ENCODE assay signal across 10 mouse cellular contexts in genomic region chr13:69482751-69483150, GRCm38 (mm10). TPM values are rescaled to one million over a fixed set of nuclear protein-coding genes. Genes with fewer than 3 reads are reported as not detected.
DNase-seq lines count a peak whose midpoint lies in the region; ATAC-seq and TF ChIP-seq lines count a peak whose summit lies in the region.
"Had no signal": no experiment of that assay in that cellular context is flagged by ENCODE, and none has a peak within 500 bp of the region (broad histone marks: within the 10 kb centered on the region; RNA-seq: fewer than 3 reads in every experiment).

No protein-coding gene starts in this region.

- H3K9me3 ChIP-seq in heart, embryonic 12.5 days (replicated peaks): no peaks in the 10 kb centered on the region
- H3K9me3 ChIP-seq in midbrain, postnatal 0 days (ENCODE audit: low read length): no peaks in the 10 kb centered on the region
- H3K9me3 ChIP-seq: embryonic facial prominence, embryonic 12.5 days had no signal

- peaks cover 39% of the 10 kb centered on the region for H3K27me3 ChIP-seq in heart, embryonic 12.5 days (replicated peaks)
- peaks cover 11% of the 10 kb centered on the region for H3K27me3 ChIP-seq in midbrain, postnatal 0 days (ENCODE audit: insufficient read depth, low read length)
- H3K27me3 ChIP-seq: Patski had no signal

- no peak for ATAC-seq in heart, embryonic 12.5 days (ENCODE audit: insufficient number of reproducible peaks, low FRiP score)
- no peak for ATAC-seq in midbrain, postnatal 0 days (ENCODE audit: low FRiP score)
- ATAC-seq in monocyte, adult 5-6 weeks (replicated peaks; ENCODE audit: insufficient number of reproducible peaks, low FRiP score, low TSS enrichment, poor library complexity, severe bottlenecking): no peak

- no peak for TF ChIP-seq CTCF in midbrain, postnatal 0 days (IDR thresholded peaks at IDR 0.05)

- H3K27ac ChIP-seq in heart, embryonic 12.5 days (ENCODE audit: poor library complexity, severe bottlenecking): no peak overlapping the region
- no peak overlapping the region for H3K27ac ChIP-seq in midbrain, postnatal 0 days (ENCODE audit: low read depth, low read length)
- H3K27ac ChIP-seq: embryonic facial prominence, embryonic 12.5 days had no signal

- no peak overlapping the region for H3K4me3 ChIP-seq in heart, embryonic 12.5 days
- H3K4me3 ChIP-seq in midbrain, postnatal 0 days (ENCODE audit: low read depth, low read length): no peak overlapping the region

- 43% methylated on average over 8 of the region's 8 CpGs for WGBS in heart, embryonic 12.5 days
- 41% methylated on average over 8 of the region's 8 CpGs for WGBS in midbrain, postnatal 0 days

- H3K4me1 ChIP-seq in heart, embryonic 12.5 days (replicated peaks): peaks cover 16% of the 10 kb centered on the region; the same call in 1 of the 2 replicates
- peaks cover 18% of the 10 kb centered on the region for H3K4me1 ChIP-seq in midbrain, postnatal 0 days (ENCODE audit: insufficient read depth, low read length)

- no peak overlapping the region for H3K9ac ChIP-seq in heart, embryonic 12.5 days
- H3K9ac ChIP-seq in midbrain, postnatal 0 days (replicated peaks; ENCODE audit: low read length, poor library complexity, severe bottlenecking): no peak overlapping the region

- peak overlapping the region; percentile 73 for H3K4me2 ChIP-seq in heart, embryonic 12.5 days
- H3K4me2 ChIP-seq in midbrain, postnatal 0 days (ENCODE audit: low read depth, low read length, poor library complexity, severe bottlenecking): peak overlapping the region; percentile 67

- DNase-seq in kidney, postnatal 36 days: peak; percentile 8 to 26
- no peak for DNase-seq in kidney, adult 11 months
- DNase-seq in embryo, embryonic 11 days: peak; percentile 33
- peak; percentile 58 for DNase-seq in midbrain, postnatal 0 days (ENCODE audit: low spot score)
- no peak for DNase-seq in spleen, postnatal 36 days (ENCODE audit: low spot score in 2 of 2)
- no peak for DNase-seq in ovary, postnatal 36 days (ENCODE audit: low spot score)

- H3K36me3 ChIP-seq in heart, embryonic 12.5 days: no peaks in the 10 kb centered on the region
- no peaks in the 10 kb centered on the region for H3K36me3 ChIP-seq in midbrain, postnatal 0 days (ENCODE audit: insufficient read depth, low read length)
- H3K36me3 ChIP-seq: embryonic facial prominence, embryonic 12.5 days had no signal

RNA-seq across cellular contexts. Expression of gene Nsun2, which starts 50.8 kb away (rescaled TPM):
- 77.9 and 81.6 TPM in 2 replicates for polyA plus RNA-seq in heart, embryonic 12.5 days (2016; fragmentation: Nextera tagmentation; extraction: Ambion mirVana)
- 51.1 and 60.3 TPM in 2 replicates for total RNA-seq in midbrain, postnatal 0 days (2014; rRNA removed)
- 56.7 and 60.2 TPM in 2 replicates for polyA plus RNA-seq in midbrain, postnatal 0 days (2015; fragmentation: Nextera tagmentation; extraction: Ambion mirVana)
- 73.1 to 84.0 TPM (median 80.0 TPM) in 3 replicates for total RNA-seq in monocyte, adult 5-6 weeks (2017)

RNA-seq across cellular contexts. Expression of gene Tent4a, which starts 51.7 kb away (rescaled TPM):
- polyA plus RNA-seq in heart, embryonic 12.5 days (2016; fragmentation: Nextera tagmentation; extraction: Ambion mirVana): 3.9 and 4.0 TPM in 2 replicates
- total RNA-seq in midbrain, postnatal 0 days (2014; rRNA removed): 26.1 TPM in 2 replicates
- polyA plus RNA-seq in midbrain, postnatal 0 days (2015; fragmentation: Nextera tagmentation; extraction: Ambion mirVana): 4.5 and 5.2 TPM in 2 replicates
- total RNA-seq in monocyte, adult 5-6 weeks (2017): 4.9 to 16.1 TPM (median 9.2 TPM) in 3 replicates

Comparison
In these comparisons a context has a peak if more than half of its experiments do, and no peak if none do; other contexts are left out.
1. DNase-seq: peak in kidney, postnatal 36 days (2 of 2), embryo, embryonic 11 days (single experiment) and midbrain, postnatal 0 days (single experiment); none in kidney, adult 11 months (single experiment), spleen, postnatal 36 days (0 of 2) and ovary, postnatal 36 days (single experiment).